Mouse (Mus musculus): ENCODE measurements at regions not wholly inside any gene's neighbourhood (a gene's known extent, or its start where the extent isn't known, plus 50 kb on each side); places are given as distances from the start of the nearest gene placed in this dataset.

- no peaks in the 10 kb centered on the region for H3K36me3 ChIP-seq (ENCODE audit: control insufficient read depth, insufficient read depth)
- no peak overlapping the region for H3K27ac ChIP-seq (ENCODE audit: low read length)
- ATAC-seq: no peak
- H3K9me3 ChIP-seq (ENCODE audit: control insufficient read depth, low read length): peaks cover 4% of the 10 kb centered on the region; the same call in 1 of the 2 replicates
- H3K27me3 ChIP-seq (replicated peaks; ENCODE audit: control insufficient read depth, insufficient read depth, low read length): no peaks in the 10 kb centered on the region
- 91% methylated on average over 8 of the region's 8 CpGs for WGBS
- H3K4me1 ChIP-seq (replicated peaks; ENCODE audit: control insufficient read depth, insufficient read depth, low read length): peaks cover 15% of the 10 kb centered on the region
- no peak overlapping the region for H3K4me2 ChIP-seq (ENCODE audit: low read length)
- no peak overlapping the region for H3K9ac ChIP-seq (replicated peaks; ENCODE audit: low read depth, low read length)
- no peak overlapping the region for H3K4me3 ChIP-seq (replicated peaks; ENCODE audit: low read length)
Observed at GRCm38 (mm10) chr19:57541693-57542314, 69.0 kb upstream of the Atrnl1 start.

- Histone ChIP-seq H3K36me3 (ENCODE audit: control insufficient read depth, insufficient read depth) (no peaks in the 10 kb centered on the region), H3K27ac (ENCODE audit: low read length) (no peak overlapping the region), H3K9me3 (ENCODE audit: control insufficient read depth, low read length) (peaks cover 4% of the 10 kb centered on the region; the same call in 1 of the 2 replicates), H3K4me3 (replicated peaks; ENCODE audit: low read length) (no peak overlapping the region), H3K9ac (replicated peaks; ENCODE audit: low read depth, low read length) (no peak overlapping the region), H3K4me1 (replicated peaks; ENCODE audit: control insufficient read depth, insufficient read depth, low read length) (peaks cover 15% of the 10 kb centered on the region), H3K27me3 (replicated peaks; ENCODE audit: control insufficient read depth, insufficient read depth, low read length) (no peaks in the 10 kb centered on the region), H3K4me2 (ENCODE audit: low read length) (no peak overlapping the region)
- 97% methylated on average over 5 of the region's 5 CpGs for WGBS
- no peak for ATAC-seq
Observed at GRCm38 (mm10) chr19:57542506-57542905, 68.3 kb upstream of the Atrnl1 start.

- Histone ChIP-seq H3K27ac (ENCODE audit: low read length) (peak overlapping the region; percentile 58), H3K4me3 (replicated peaks; ENCODE audit: low read length) (0 out of 2 replicates have a peak overlapping the region, but pooled peaks have one; percentile 0), H3K4me2 (ENCODE audit: low read length) (peak overlapping the region; percentile 47), H3K9ac (replicated peaks; ENCODE audit: low read depth, low read length) (peak overlapping the region; percentile 46; the same call in 1 of the 2 replicates), H3K27me3 (replicated peaks; ENCODE audit: control insufficient read depth, insufficient read depth, low read length) (no peaks in the 10 kb centered on the region), H3K36me3 (ENCODE audit: control insufficient read depth, insufficient read depth) (no peaks in the 10 kb centered on the region), H3K9me3 (ENCODE audit: control insufficient read depth, low read length) (peaks cover 4% of the 10 kb centered on the region; the same call in 1 of the 2 replicates), H3K4me1 (replicated peaks; ENCODE audit: control insufficient read depth, insufficient read depth, low read length) (peaks cover 15% of the 10 kb centered on the region)
- 11% methylated on average over 13 of the region's 13 CpGs for WGBS
- peak; percentile 67 for ATAC-seq
Observed at GRCm38 (mm10) chr19:57543681-57544214, 67.1 kb upstream of the Atrnl1 start.

GRCm38 (mm10) chr19:57544229-57544879, 66.5 kb upstream of the Atrnl1 start:
- 22% methylated on average over 17 of the region's 17 CpGs for WGBS
- 0 out of 2 replicates have a peak overlapping the region, but pooled peaks have one; percentile 1 for H3K4me3 ChIP-seq (replicated peaks; ENCODE audit: low read length)
- H3K27me3 ChIP-seq (replicated peaks; ENCODE audit: control insufficient read depth, insufficient read depth, low read length): no peaks in the 10 kb centered on the region
- peak; percentile 39; the same call in 1 of the 2 replicates for ATAC-seq
- H3K36me3 ChIP-seq (ENCODE audit: control insufficient read depth, insufficient read depth): no peaks in the 10 kb centered on the region
- H3K27ac ChIP-seq (ENCODE audit: low read length): peak overlapping the region; percentile 58; the same call in 1 of the 2 replicates
- H3K9ac ChIP-seq (replicated peaks; ENCODE audit: low read depth, low read length): peak overlapping the region; percentile 46; the same call in 1 of the 2 replicates
- H3K9me3 ChIP-seq (ENCODE audit: control insufficient read depth, low read length): peaks cover 4% of the 10 kb centered on the region; the same call in 1 of the 2 replicates
- peaks cover 15% of the 10 kb centered on the region for H3K4me1 ChIP-seq (replicated peaks; ENCODE audit: control insufficient read depth, insufficient read depth, low read length)
- peak overlapping the region; percentile 47 for H3K4me2 ChIP-seq (ENCODE audit: low read length)

- Histone ChIP-seq H3K27me3 (replicated peaks; ENCODE audit: control insufficient read depth, insufficient read depth, low read length) (no peaks in the 10 kb centered on the region), H3K4me2 (ENCODE audit: low read length) (no peak overlapping the region), H3K9ac (replicated peaks; ENCODE audit: low read depth, low read length) (no peak overlapping the region), H3K4me1 (replicated peaks; ENCODE audit: control insufficient read depth, insufficient read depth, low read length) (peaks cover 15% of the 10 kb centered on the region), H3K4me3 (replicated peaks; ENCODE audit: low read length) (no peak overlapping the region), H3K27ac (ENCODE audit: low read length) (no peak overlapping the region), H3K9me3 (ENCODE audit: control insufficient read depth, low read length) (peaks cover 4% of the 10 kb centered on the region; the same call in 1 of the 2 replicates), H3K36me3 (ENCODE audit: control insufficient read depth, insufficient read depth) (no peaks in the 10 kb centered on the region)
- ATAC-seq: no peak
- 77% methylated on average over 2 of the region's 2 CpGs for WGBS
Observed at GRCm38 (mm10) chr19:57545071-57545470, 65.8 kb upstream of the Atrnl1 start.

- Histone ChIP-seq H3K36me3 (ENCODE audit: control insufficient read depth, insufficient read depth) (no peaks in the 10 kb centered on the region), H3K9ac (replicated peaks; ENCODE audit: low read depth, low read length) (no peak overlapping the region), H3K4me1 (replicated peaks; ENCODE audit: control insufficient read depth, insufficient read depth, low read length) (peaks cover 15% of the 10 kb centered on the region), H3K27me3 (replicated peaks; ENCODE audit: control insufficient read depth, insufficient read depth, low read length) (no peaks in the 10 kb centered on the region), H3K9me3 (ENCODE audit: control insufficient read depth, low read length) (peaks cover 4% of the 10 kb centered on the region; the same call in 1 of the 2 replicates), H3K4me3 (replicated peaks; ENCODE audit: low read length) (no peak overlapping the region), H3K27ac (ENCODE audit: low read length) (no peak overlapping the region), H3K4me2 (ENCODE audit: low read length) (no peak overlapping the region)
- ATAC-seq: no peak
- 82% methylated on average over 2 of the region's 2 CpGs for WGBS
Observed at GRCm38 (mm10) chr19:57546039-57546438, 64.8 kb upstream of the Atrnl1 start.

GRCm38 (mm10) chr19:57546519-57546918, 64.3 kb upstream of the Atrnl1 start:
- Histone ChIP-seq H3K4me3 (replicated peaks; ENCODE audit: low read length) (no peak overlapping the region), H3K27me3 (replicated peaks; ENCODE audit: control insufficient read depth, insufficient read depth, low read length) (no peaks in the 10 kb centered on the region), H3K4me1 (replicated peaks; ENCODE audit: control insufficient read depth, insufficient read depth, low read length) (peaks cover 15% of the 10 kb centered on the region), H3K4me2 (ENCODE audit: low read length) (no peak overlapping the region), H3K9ac (replicated peaks; ENCODE audit: low read depth, low read length) (no peak overlapping the region), H3K36me3 (ENCODE audit: control insufficient read depth, insufficient read depth) (no peaks in the 10 kb centered on the region), H3K9me3 (ENCODE audit: control insufficient read depth, low read length) (peaks cover 4% of the 10 kb centered on the region; the same call in 1 of the 2 replicates), H3K27ac (ENCODE audit: low read length) (no peak overlapping the region)
- 79% methylated on average over 10 of the region's 10 CpGs for WGBS
- ATAC-seq: no peak

GRCm38 (mm10) chr19:57548093-57548492, 62.7 kb upstream of the Atrnl1 start:
- Histone ChIP-seq H3K4me1 (replicated peaks; ENCODE audit: control insufficient read depth, insufficient read depth, low read length) (peaks cover 15% of the 10 kb centered on the region), H3K36me3 (ENCODE audit: control insufficient read depth, insufficient read depth) (no peaks in the 10 kb centered on the region), H3K4me3 (replicated peaks; ENCODE audit: low read length) (no peak overlapping the region), H3K27ac (ENCODE audit: low read length) (no peak overlapping the region), H3K9me3 (ENCODE audit: control insufficient read depth, low read length) (no peaks in the 10 kb centered on the region), H3K9ac (replicated peaks; ENCODE audit: low read depth, low read length) (no peak overlapping the region), H3K4me2 (ENCODE audit: low read length) (no peak overlapping the region), H3K27me3 (replicated peaks; ENCODE audit: control insufficient read depth, insufficient read depth, low read length) (no peaks in the 10 kb centered on the region)
- no peak for ATAC-seq
- 92% methylated on average over 11 of the region's 11 CpGs for WGBS

- no peaks in the 10 kb centered on the region for H3K36me3 ChIP-seq (ENCODE audit: control insufficient read depth, insufficient read depth)
- no peaks in the 10 kb centered on the region for H3K27me3 ChIP-seq (replicated peaks; ENCODE audit: control insufficient read depth, insufficient read depth, low read length)
- H3K9ac ChIP-seq (replicated peaks; ENCODE audit: low read depth, low read length): no peak overlapping the region
- H3K9me3 ChIP-seq (ENCODE audit: control insufficient read depth, low read length): no peaks in the 10 kb centered on the region
- peaks cover 11% of the 10 kb centered on the region for H3K4me1 ChIP-seq (replicated peaks; ENCODE audit: control insufficient read depth, insufficient read depth, low read length)
- H3K4me2 ChIP-seq (ENCODE audit: low read length): no peak overlapping the region
- ATAC-seq: no peak
- H3K4me3 ChIP-seq (replicated peaks; ENCODE audit: low read length): no peak overlapping the region
- 86% methylated on average over 11 of the region's 11 CpGs for WGBS
- no peak overlapping the region for H3K27ac ChIP-seq (ENCODE audit: low read length)
Observed at GRCm38 (mm10) chr19:57548661-57549060, 62.2 kb upstream of the Atrnl1 start.
